Mouse (Mus musculus) midbrain, embryonic 14.5 days (tissue): ENCODE measurements around the gene H2-Eb1. TPM values are rescaled to one million over a fixed set of nuclear protein-coding genes. Genes with fewer than 3 reads are reported as not detected.

Source experiments
- ATAC-seq: fragments of 200-750 bp; cut with Nextera tagmentation; 2 replicates; pipeline ENCODE4 v1.8.0; 2017; ENCODE audit warnings: moderate number of reproducible peaks, moderate library complexity; ENCODE audit not compliant: low FRiP score, low TSS enrichment
- DNase-seq: peaks from one replicate; pipeline ENCODE4 v3.0.0-alpha.2; 2015
- H3K27ac ChIP-seq: fragments of 300-500 bp; sonication (generic); replicated peaks from 2 replicates; pipeline ENCODE4 v1.5.1; 2014; ENCODE audit warnings: mild to moderate bottlenecking, low read depth, low read length, moderate library complexity
- H3K27me3 ChIP-seq: fragments of 300-500 bp; sonication (generic); 2 replicates; pipeline ENCODE4 v1.6.1; 2014; ENCODE audit warnings: low read length, control low read depth, mixed read lengths; ENCODE audit not compliant: control insufficient read depth, insufficient read depth
- H3K36me3 ChIP-seq: fragments of 300-500 bp; sonication (generic); 2 replicates; pipeline ENCODE4 v1.6.1; 2014; ENCODE audit warnings: low read length, control low read depth; ENCODE audit not compliant: control insufficient read depth, insufficient read depth
- H3K4me1 ChIP-seq: fragments of 300-500 bp; sonication (generic); 2 replicates; pipeline ENCODE4 v1.6.1; 2014; ENCODE audit warnings: mild to moderate bottlenecking, antibody characterized with exemption, low read length, control low read depth; ENCODE audit not compliant: control insufficient read depth, insufficient read depth
- H3K4me2 ChIP-seq: fragments of 300-500 bp; sonication (generic); 2 replicates; pipeline ENCODE4 v1.6.1; 2014; ENCODE audit warnings: mild to moderate bottlenecking, low read length, moderate library complexity
- H3K4me3 ChIP-seq: fragments of 300-500 bp; sonication (generic); replicated peaks from 2 replicates; pipeline ENCODE4 v1.5.1; 2014; ENCODE audit warnings: low read depth, low read length
- H3K9ac ChIP-seq: fragments of 300-500 bp; sonication (generic); replicated peaks from 2 replicates; pipeline ENCODE4 v1.6.1; 2014; ENCODE audit warnings: mild to moderate bottlenecking, low read length, moderate library complexity
- H3K9me3 ChIP-seq: fragments of 300-500 bp; sonication (generic); 2 replicates; pipeline ENCODE4 v1.6.1; 2016; ENCODE audit warnings: low read length, control low read depth, mixed read lengths; ENCODE audit not compliant: control insufficient read depth
- WGBS: fragments of 180-500 bp; shearing (Covaris S2); extraction: QIAGEN DNeasy Blood & Tissue Kit; methylation state at CpG from one replicate; pipeline ENCODE4 v1.1.7; 2014; 5-methylcytosine and 5-hydroxymethylcytosine counted together
- polyA plus RNA-seq: library from polyadenylated mRNA; unstranded; fragments of >200 nt; fragmentation: Nextera tagmentation; extraction: Ambion mirVana; gene quantifications from 2 replicates; pipeline ENCODE4 v1.2.1, GENCODE M21; 2014

H2-Eb1 gene
- polyA plus RNA-seq, 1 experiment from 2014 or later, result 2.4 TPM

DNA sequence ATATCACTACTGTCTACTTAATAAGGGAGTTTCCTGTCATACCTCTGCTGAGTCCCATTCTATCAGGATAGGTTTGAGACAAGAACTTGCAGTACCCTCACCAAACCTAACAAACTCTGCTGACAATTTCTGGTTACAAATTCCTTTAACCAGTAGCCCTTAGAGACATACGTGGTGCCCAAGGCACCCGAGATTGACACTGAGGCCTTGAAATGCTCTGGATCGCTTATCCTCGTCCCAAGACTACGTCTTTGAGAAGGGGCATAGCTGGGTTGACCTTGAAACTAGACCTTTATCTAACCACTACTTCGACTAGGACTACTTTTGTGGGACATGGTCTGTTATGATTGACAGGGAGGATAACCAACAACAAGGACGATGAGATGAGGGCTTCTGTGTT, 39.8 kb downstream of the H2-Eb1 start:
- H3K27ac ChIP-seq, result no peak overlapping the region
- 87% methylated on average over 7 of the region's 7 CpGs for WGBS
- no peak for ATAC-seq

DNA sequence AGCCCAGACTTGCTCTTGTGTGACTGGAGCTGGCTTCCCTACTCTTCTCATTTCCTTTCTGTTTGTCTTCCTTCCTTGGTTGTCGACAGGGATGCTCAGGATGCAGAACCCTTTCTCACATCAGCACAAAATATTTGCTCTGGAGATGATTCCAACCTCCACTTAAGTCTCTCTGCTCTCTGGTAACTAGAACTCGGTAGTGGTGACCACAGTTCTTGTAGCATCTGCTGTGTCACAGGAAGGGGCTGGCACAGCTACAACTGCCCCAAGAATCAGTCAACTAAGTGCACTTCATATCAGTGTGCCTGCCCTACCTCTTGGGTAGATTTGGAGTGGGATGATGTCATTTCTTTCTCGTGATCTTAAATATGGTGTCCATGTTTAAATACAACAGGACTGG, 40.4 kb downstream of the H2-Eb1 start:
- no peaks in the 10 kb centered on the region for H3K9me3 ChIP-seq
- H3K27me3 ChIP-seq, result no peaks in the 10 kb centered on the region
- H3K9ac ChIP-seq, result no peak overlapping the region
- WGBS, result 81% methylated on average over 3 of the region's 3 CpGs
- ATAC-seq (no peak), DNase-seq (no peak)
- H3K4me1 ChIP-seq, result no peaks in the 10 kb centered on the region
- no peak overlapping the region for H3K4me3 ChIP-seq
- H3K4me2 ChIP-seq, result no peak overlapping the region
- H3K27ac ChIP-seq, result no peak overlapping the region
- H3K36me3 ChIP-seq, result no peaks in the 10 kb centered on the region

More for the DNA sequence above, 39.8 kb downstream of the H2-Eb1 start:
- Histone ChIP-seq H3K4me3 (no peak overlapping the region), H3K4me2 (no peak overlapping the region), H3K4me1 (no peaks in the 10 kb centered on the region), H3K9ac (no peak overlapping the region), H3K27me3 (no peaks in the 10 kb centered on the region), H3K9me3 (no peaks in the 10 kb centered on the region), H3K36me3 (no peaks in the 10 kb centered on the region)
- no peak for DNase-seq

DNA sequence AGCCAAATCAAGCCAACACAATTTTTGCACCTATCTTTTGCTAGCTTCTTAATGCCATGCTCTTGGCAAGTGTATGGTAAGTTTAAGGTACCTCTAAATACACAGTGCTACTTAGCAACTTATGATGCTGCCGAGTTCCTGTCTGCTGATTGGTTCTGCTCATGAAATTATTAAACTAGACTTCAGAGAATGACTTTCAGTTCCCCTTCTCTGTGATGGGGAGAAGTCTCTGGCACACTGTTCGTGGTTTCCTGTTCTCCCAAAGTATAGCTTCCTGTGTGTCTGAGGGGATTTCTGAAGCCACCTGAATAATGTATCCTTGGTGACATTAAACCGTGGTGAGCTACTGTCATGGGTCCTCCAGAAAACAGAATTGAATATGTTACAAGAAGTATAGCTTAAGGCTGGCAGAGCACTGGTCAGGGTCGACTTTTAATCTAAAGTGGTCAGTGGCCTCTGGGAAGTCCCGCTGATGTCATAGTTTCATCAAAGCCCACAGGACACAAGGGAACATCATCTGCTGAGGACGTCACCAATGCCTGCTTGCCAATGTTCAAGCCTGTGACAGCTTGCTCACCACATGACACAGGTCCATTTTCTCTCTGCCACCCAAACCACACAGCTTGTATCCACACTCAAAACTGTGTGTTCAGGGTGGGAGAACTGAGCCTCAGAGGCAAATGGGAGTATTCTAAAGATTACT, 42.1 kb downstream of the H2-Eb1 start:
- DNase-seq (peak; percentile 51), ATAC-seq (no peak)
- no peak overlapping the region for H3K27ac ChIP-seq
- no peaks in the 10 kb centered on the region for H3K27me3 ChIP-seq
- WGBS, result 74% methylated on average over 6 of the region's 6 CpGs
- H3K9me3 ChIP-seq, result no peaks in the 10 kb centered on the region
- H3K36me3 ChIP-seq, result no peaks in the 10 kb centered on the region
- H3K9ac ChIP-seq, result no peak overlapping the region
- H3K4me2 ChIP-seq, result no peak overlapping the region
- H3K4me3 ChIP-seq, result no peak overlapping the region
- no peaks in the 10 kb centered on the region for H3K4me1 ChIP-seq

DNA sequence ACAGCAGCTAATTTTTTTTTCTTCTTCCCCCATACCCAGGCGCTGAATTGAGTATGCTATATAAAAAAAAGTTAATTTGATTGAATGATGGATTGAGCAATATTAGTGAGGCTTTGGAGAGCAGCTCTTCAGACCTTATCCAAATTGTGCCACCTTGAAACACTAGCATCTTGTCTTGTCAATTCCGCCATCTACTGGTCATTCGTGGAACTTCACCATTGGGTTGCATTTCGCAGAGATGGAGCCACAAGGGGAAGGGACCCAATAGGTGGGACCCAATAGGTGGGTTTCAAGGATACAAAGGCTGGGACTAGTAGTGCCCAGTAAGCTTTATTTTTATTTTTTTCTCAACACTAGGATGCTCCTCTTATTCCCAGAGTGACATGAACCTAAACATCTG, 43.8 kb downstream of the H2-Eb1 start:
- 4% methylated on average over 4 of the region's 4 CpGs for WGBS
- H3K27me3 ChIP-seq, result no peaks in the 10 kb centered on the region
- H3K4me3 ChIP-seq, result no peak overlapping the region
- no peaks in the 10 kb centered on the region for H3K36me3 ChIP-seq
- no peaks in the 10 kb centered on the region for H3K4me1 ChIP-seq
- ATAC-seq, result no peak
- DNase-seq, result peak; percentile 92
- no peaks in the 10 kb centered on the region for H3K9me3 ChIP-seq
- H3K9ac ChIP-seq, result no peak overlapping the region
- H3K4me2 ChIP-seq, result no peak overlapping the region
- H3K27ac ChIP-seq, result no peak overlapping the region

DNA sequence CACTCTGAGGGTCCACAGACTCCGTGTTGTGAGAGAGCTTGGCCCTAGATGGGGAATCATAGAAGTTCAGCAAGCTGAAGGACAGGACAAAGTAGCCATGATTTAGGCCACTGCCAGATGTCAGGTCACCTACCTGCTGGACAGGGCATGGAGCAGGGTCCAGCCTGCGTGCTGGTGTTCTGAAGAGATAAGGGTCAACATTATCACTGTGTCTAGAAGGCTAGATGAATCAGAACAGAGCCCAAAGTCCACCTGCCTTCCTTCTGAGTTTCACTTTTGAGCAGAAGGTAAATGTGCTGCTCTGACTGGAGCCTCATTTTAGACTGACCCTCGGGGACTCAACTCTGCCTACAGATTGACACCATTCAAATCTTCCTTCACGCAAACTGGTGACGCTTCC, 48.9 kb downstream of the H2-Eb1 start, which contains the start of gene Btnl2:
Btnl2 (plus strand) TSS at position 284 of the 400 bp plus-strand sequence.
- H3K4me2 ChIP-seq, result no peak within 1 kb of the TSS
- H3K9me3 ChIP-seq, result no peaks in the 10 kb centered on the region
- no peak for DNase-seq
- H3K9ac ChIP-seq, result no peak within 1 kb of the TSS
- 83% methylated on average over 5 of the region's 5 CpGs for WGBS
- no peaks in the 10 kb centered on the region for H3K4me1 ChIP-seq
- H3K27me3 ChIP-seq, result no peaks in the 10 kb centered on the region
- ATAC-seq, result no peak
- no peaks in the 10 kb centered on the region for H3K36me3 ChIP-seq
- no peak within 1 kb of the TSS for H3K27ac ChIP-seq
- no peak within 1 kb of the TSS for H3K4me3 ChIP-seq

DNA sequence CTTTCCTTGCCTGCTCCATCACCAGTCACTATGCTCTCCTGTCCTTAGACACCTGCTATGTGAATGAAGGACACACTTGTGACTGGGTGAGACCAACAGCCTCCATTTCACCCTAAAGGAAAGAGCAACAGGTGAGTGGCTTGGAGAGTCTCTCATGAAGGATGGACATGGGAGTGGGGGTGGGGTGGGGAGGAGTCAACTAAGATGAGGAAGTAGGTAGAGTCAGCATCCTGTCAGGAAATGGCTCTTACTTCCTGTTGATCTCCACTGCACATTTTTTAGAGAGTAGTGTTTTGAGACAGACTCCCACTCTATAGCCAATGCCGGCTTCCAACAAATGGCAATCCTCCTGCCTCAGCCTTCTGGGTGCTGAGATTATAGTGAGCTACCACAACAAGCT, 49.3 kb downstream of the H2-Eb1 start:
- Histone ChIP-seq H3K4me3 (no peak overlapping the region), H3K36me3 (no peaks in the 10 kb centered on the region), H3K4me1 (no peaks in the 10 kb centered on the region), H3K27me3 (no peaks in the 10 kb centered on the region), H3K9me3 (no peaks in the 10 kb centered on the region), H3K27ac (no peak overlapping the region), H3K4me2 (no peak overlapping the region), H3K9ac (no peak overlapping the region)
- DNase-seq, result no peak
- ATAC-seq, result no peak
- WGBS, result 96% methylated on average over 1 of the region's 1 CpGs

DNA sequence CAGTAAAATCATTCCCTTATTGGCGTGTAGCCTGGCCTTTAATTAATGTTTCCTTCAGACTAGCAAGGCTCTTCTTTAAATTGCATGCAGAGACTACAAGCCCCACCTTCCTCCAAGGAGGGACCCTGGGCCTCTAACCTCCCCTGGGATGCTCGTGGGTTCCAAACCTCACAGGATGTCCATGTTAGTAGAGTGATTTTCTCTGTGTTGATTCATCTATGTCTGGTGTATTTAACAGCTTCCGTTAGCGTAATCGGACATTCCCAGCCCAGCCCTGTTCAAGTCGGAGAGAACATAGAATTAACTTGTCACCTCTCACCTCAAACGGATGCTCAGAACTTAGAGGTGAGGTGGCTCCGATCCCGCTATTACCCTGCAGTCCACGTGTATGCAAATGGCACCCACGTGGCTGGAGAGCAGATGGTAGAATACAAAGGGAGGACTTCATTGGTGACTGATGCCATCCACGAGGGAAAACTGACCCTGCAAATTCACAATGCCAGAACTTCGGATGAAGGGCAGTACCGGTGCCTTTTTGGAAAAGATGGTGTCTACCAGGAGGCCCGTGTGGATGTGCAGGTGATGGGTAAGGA, 57.4 kb downstream of the H2-Eb1 start:
- H3K4me1 ChIP-seq, result no peaks in the 10 kb centered on the region
- H3K4me3 ChIP-seq, result no peak overlapping the region
- no peak overlapping the region for H3K27ac ChIP-seq
- H3K4me2 ChIP-seq, result no peak overlapping the region
- ATAC-seq (no peak), DNase-seq (no peak)
- WGBS, result 83% methylated on average over 15 of the region's 15 CpGs
- H3K27me3 ChIP-seq, result no peaks in the 10 kb centered on the region
- H3K9ac ChIP-seq, result no peak overlapping the region
- no peaks in the 10 kb centered on the region for H3K36me3 ChIP-seq
- no peaks in the 10 kb centered on the region for H3K9me3 ChIP-seq

DNA sequence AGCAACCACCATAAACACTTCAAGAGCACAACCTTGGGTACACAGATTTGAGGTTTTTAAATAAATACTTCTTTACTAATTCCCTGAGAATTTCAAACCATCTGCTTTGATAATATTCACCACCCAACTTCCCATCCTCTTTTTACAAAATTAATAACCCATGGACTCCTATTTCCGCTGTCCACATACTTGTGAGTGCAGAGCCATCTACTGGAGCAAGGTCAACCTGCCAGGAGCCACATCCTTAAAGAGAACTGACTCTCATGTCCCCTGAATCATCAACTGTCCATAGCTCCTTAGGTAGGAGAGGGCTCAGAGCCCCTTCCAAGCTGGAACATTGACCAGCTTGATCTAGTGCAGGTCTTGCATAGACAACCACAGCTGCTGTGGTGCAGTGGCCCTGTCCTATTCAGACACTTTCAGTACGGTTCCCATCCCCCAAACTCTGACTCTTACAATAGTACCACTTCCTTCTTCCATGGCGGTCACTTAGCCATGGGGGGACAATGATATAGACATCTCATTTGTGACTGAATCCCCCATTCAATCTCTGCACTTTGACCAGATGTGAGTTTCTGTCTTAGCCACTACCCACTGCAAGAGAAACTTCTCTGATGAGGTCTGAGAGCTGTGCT, 58.1 kb downstream of the H2-Eb1 start:
- 78% methylated on average over 3 of the region's 3 CpGs for WGBS

DNA sequence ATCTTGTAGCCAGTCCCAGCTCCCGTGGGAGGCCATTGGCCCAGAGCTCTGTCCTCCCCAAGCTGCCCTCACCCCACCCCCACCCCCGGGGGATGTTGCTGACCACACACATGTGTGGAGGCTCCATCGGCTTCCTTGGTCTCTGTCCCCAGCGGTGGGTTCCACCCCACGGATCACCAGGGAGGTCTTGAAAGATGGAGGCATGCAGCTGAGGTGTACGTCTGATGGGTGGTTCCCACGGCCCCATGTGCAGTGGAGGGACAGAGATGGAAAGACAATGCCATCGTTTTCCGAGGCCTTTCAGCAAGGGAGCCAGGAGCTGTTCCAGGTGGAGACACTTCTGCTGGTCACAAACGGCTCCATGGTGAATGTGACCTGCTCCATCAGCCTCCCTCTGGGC, 59.4 kb downstream of the H2-Eb1 start:
- no peak overlapping the region for H3K27ac ChIP-seq
- no peaks in the 10 kb centered on the region for H3K36me3 ChIP-seq
- H3K4me2 ChIP-seq, result no peak overlapping the region
- no peaks in the 10 kb centered on the region for H3K27me3 ChIP-seq
- H3K9ac ChIP-seq, result no peak overlapping the region
- H3K9me3 ChIP-seq, result no peaks in the 10 kb centered on the region
- no peak for ATAC-seq
- 73% methylated on average over 10 of the region's 10 CpGs for WGBS
- no peaks in the 10 kb centered on the region for H3K4me1 ChIP-seq
- DNase-seq, result no peak
- no peak overlapping the region for H3K4me3 ChIP-seq

More for the DNA sequence above, 58.1 kb downstream of the H2-Eb1 start:
- no peak overlapping the region for H3K4me3 ChIP-seq
- no peak overlapping the region for H3K9ac ChIP-seq
- H3K9me3 ChIP-seq, result no peaks in the 10 kb centered on the region
- no peaks in the 10 kb centered on the region for H3K27me3 ChIP-seq
- no peak for DNase-seq
- no peak overlapping the region for H3K4me2 ChIP-seq
- H3K4me1 ChIP-seq, result no peaks in the 10 kb centered on the region
- no peak overlapping the region for H3K27ac ChIP-seq
- ATAC-seq, result no peak
- H3K36me3 ChIP-seq, result no peaks in the 10 kb centered on the region
